Mouse (Mus musculus) midbrain, embryonic 14.5 days (tissue): ENCODE results near the gene Magi2. TPM values are rescaled to one million over a fixed set of nuclear protein-coding genes. Genes with fewer than 3 reads are reported as not detected.
A peak's percentile ranks its signal among the peaks of the same experiment; 100 is the strongest.

Experiments used
- ATAC-seq: fragments of 200-750 bp; cut with Nextera tagmentation; 2 replicates; pipeline ENCODE4 v1.8.0; 2017; ENCODE audit warnings: moderate number of reproducible peaks, moderate library complexity; ENCODE audit not compliant: low FRiP score, low TSS enrichment
- DNase-seq: peaks from one replicate; pipeline ENCODE4 v3.0.0-alpha.2; 2015
- H3K27ac ChIP-seq: fragments of 300-500 bp; sonication (generic); replicated peaks from 2 replicates; pipeline ENCODE4 v1.5.1; 2014; ENCODE audit warnings: mild to moderate bottlenecking, low read depth, low read length, moderate library complexity
- H3K27me3 ChIP-seq: fragments of 300-500 bp; sonication (generic); 2 replicates; pipeline ENCODE4 v1.6.1; 2014; ENCODE audit warnings: low read length, control low read depth, mixed read lengths; ENCODE audit not compliant: control insufficient read depth, insufficient read depth
- H3K36me3 ChIP-seq: fragments of 300-500 bp; sonication (generic); 2 replicates; pipeline ENCODE4 v1.6.1; 2014; ENCODE audit warnings: low read length, control low read depth; ENCODE audit not compliant: control insufficient read depth, insufficient read depth
- H3K4me1 ChIP-seq: fragments of 300-500 bp; sonication (generic); 2 replicates; pipeline ENCODE4 v1.6.1; 2014; ENCODE audit warnings: mild to moderate bottlenecking, antibody characterized with exemption, low read length, control low read depth; ENCODE audit not compliant: control insufficient read depth, insufficient read depth
- H3K4me2 ChIP-seq: fragments of 300-500 bp; sonication (generic); 2 replicates; pipeline ENCODE4 v1.6.1; 2014; ENCODE audit warnings: mild to moderate bottlenecking, low read length, moderate library complexity
- H3K4me3 ChIP-seq: fragments of 300-500 bp; sonication (generic); replicated peaks from 2 replicates; pipeline ENCODE4 v1.5.1; 2014; ENCODE audit warnings: low read depth, low read length
- H3K9ac ChIP-seq: fragments of 300-500 bp; sonication (generic); replicated peaks from 2 replicates; pipeline ENCODE4 v1.6.1; 2014; ENCODE audit warnings: mild to moderate bottlenecking, low read length, moderate library complexity
- H3K9me3 ChIP-seq: fragments of 300-500 bp; sonication (generic); 2 replicates; pipeline ENCODE4 v1.6.1; 2016; ENCODE audit warnings: low read length, control low read depth, mixed read lengths; ENCODE audit not compliant: control insufficient read depth
- WGBS: fragments of 180-500 bp; shearing (Covaris S2); extraction: QIAGEN DNeasy Blood & Tissue Kit; methylation state at CpG from one replicate; pipeline ENCODE4 v1.1.7; 2014; 5-methylcytosine and 5-hydroxymethylcytosine counted together
- polyA plus RNA-seq: library from polyadenylated mRNA; unstranded; fragments of >200 nt; fragmentation: Nextera tagmentation; extraction: Ambion mirVana; gene quantifications from 2 replicates; pipeline ENCODE4 v1.2.1, GENCODE M21; 2014

Gene Magi2
- polyA plus RNA-seq = 22.3 and 26.9 TPM in 2 replicates

- Histone ChIP-seq H3K27me3 (no peaks in the 10 kb centered on the region), H3K4me1 (peaks cover 14% of the 10 kb centered on the region), H3K9ac (peak within 1 kb of the TSS; percentile 72), H3K27ac (peak within 1 kb of the TSS; percentile 81), H3K36me3 (no peaks in the 10 kb centered on the region), H3K4me2 (peak within 1 kb of the TSS; percentile 99), H3K9me3 (no peaks in the 10 kb centered on the region), H3K4me3 (peak within 1 kb of the TSS; percentile 77)
- no peak for DNase-seq
- ATAC-seq = no peak; the same call in 1 of the 2 replicates
- WGBS = under 1% methylated on average over 26 of the region's 26 CpGs
Observed at GRCm38 (mm10) chr5:19226866-19227243, at the start of gene Magi2. Magi2 (plus strand) TSS chr5:19227036.

GRCm38 (mm10) chr5:19178594-19178993 is 48.2 kb upstream of the Magi2 start:
- ATAC-seq = no peak
- no peak overlapping the region for H3K27ac ChIP-seq
- 46% methylated on average over 6 of the region's 6 CpGs for WGBS

GRCm38 (mm10) chr5:19186175-19186574 is 40.7 kb upstream of the Magi2 start:
- Histone ChIP-seq H3K4me3 (no peak overlapping the region), H3K27me3 (no peaks in the 10 kb centered on the region), H3K36me3 (no peaks in the 10 kb centered on the region), H3K27ac (no peak overlapping the region), H3K4me1 (no peaks in the 10 kb centered on the region), H3K9ac (no peak overlapping the region), H3K4me2 (no peak overlapping the region), H3K9me3 (no peaks in the 10 kb centered on the region)
- DNase-seq (no peak), ATAC-seq (no peak)
- WGBS = 96% methylated on average over 2 of the region's 2 CpGs

More at GRCm38 (mm10) chr5:19178594-19178993, 48.2 kb upstream of the Magi2 start:
- no peaks in the 10 kb centered on the region for H3K9me3 ChIP-seq
- H3K9ac ChIP-seq = no peak overlapping the region
- no peaks in the 10 kb centered on the region for H3K4me1 ChIP-seq
- H3K4me3 ChIP-seq = no peak overlapping the region
- no peaks in the 10 kb centered on the region for H3K27me3 ChIP-seq
- H3K36me3 ChIP-seq = no peaks in the 10 kb centered on the region
- no peak overlapping the region for H3K4me2 ChIP-seq
- peak; percentile 40 for DNase-seq

GRCm38 (mm10) chr5:19211665-19212064 is 15.2 kb upstream of the Magi2 start:
- H3K9me3 ChIP-seq = no peaks in the 10 kb centered on the region
- H3K4me3 ChIP-seq = no peak overlapping the region
- DNase-seq = no peak
- 91% methylated on average over 3 of the region's 3 CpGs for WGBS
- H3K4me2 ChIP-seq = no peak overlapping the region
- H3K4me1 ChIP-seq = no peaks in the 10 kb centered on the region
- no peaks in the 10 kb centered on the region for H3K27me3 ChIP-seq
- H3K9ac ChIP-seq = no peak overlapping the region
- no peak overlapping the region for H3K27ac ChIP-seq
- ATAC-seq = no peak
- no peaks in the 10 kb centered on the region for H3K36me3 ChIP-seq

GRCm38 (mm10) chr5:19226144-19226865 is 531 bp upstream of the Magi2 start:
- no peaks in the 10 kb centered on the region for H3K27me3 ChIP-seq
- peak; percentile 95 for ATAC-seq
- peak overlapping the region; percentile 77 for H3K4me3 ChIP-seq
- peaks cover 14% of the 10 kb centered on the region for H3K4me1 ChIP-seq
- H3K9me3 ChIP-seq = no peaks in the 10 kb centered on the region
- H3K36me3 ChIP-seq = no peaks in the 10 kb centered on the region
- under 1% methylated on average over 46 of the region's 51 CpGs for WGBS
- peak overlapping the region; percentile 72 for H3K9ac ChIP-seq
- H3K4me2 ChIP-seq = peak overlapping the region; percentile 99
- peak overlapping the region; percentile 81 for H3K27ac ChIP-seq
- DNase-seq = peak; percentile 93

GRCm38 (mm10) chr5:19227281-19227680 is 445 bp downstream of the Magi2 start:
- Histone ChIP-seq H3K9me3 (no peaks in the 10 kb centered on the region), H3K4me2 (peak overlapping the region; percentile 99), H3K4me3 (peak overlapping the region; percentile 77), H3K27ac (peak overlapping the region; percentile 81), H3K36me3 (no peaks in the 10 kb centered on the region), H3K27me3 (no peaks in the 10 kb centered on the region), H3K9ac (peak overlapping the region; percentile 72), H3K4me1 (peaks cover 14% of the 10 kb centered on the region)
- WGBS = under 1% methylated on average over 21 of the region's 21 CpGs
- DNase-seq = peak; percentile 61
- peak; percentile 12 for ATAC-seq

- ATAC-seq = 0 out of 2 replicates have a peak, but pooled peaks have one; percentile 0
- Histone ChIP-seq H3K4me1 (peaks cover 14% of the 10 kb centered on the region), H3K9ac (peak overlapping the region; percentile 72), H3K27ac (no peak overlapping the region), H3K9me3 (no peaks in the 10 kb centered on the region), H3K4me3 (peak overlapping the region; percentile 77), H3K36me3 (no peaks in the 10 kb centered on the region), H3K27me3 (no peaks in the 10 kb centered on the region), H3K4me2 (peak overlapping the region; percentile 99)
- DNase-seq = peak; percentile 66
- 0% methylated on average over 14 of the region's 14 CpGs for WGBS
Observed at GRCm38 (mm10) chr5:19227791-19228331, 1.0 kb downstream of the Magi2 start.

- H3K27me3 ChIP-seq = no peaks in the 10 kb centered on the region
- DNase-seq = no peak
- no peak for ATAC-seq
Observed at GRCm38 (mm10) chr5:19241797-19242196, 15.0 kb downstream of the Magi2 start.

GRCm38 (mm10) chr5:19246426-19246825 is 19.6 kb downstream of the Magi2 start:
- Histone ChIP-seq H3K27me3 (no peaks in the 10 kb centered on the region), H3K4me1 (no peaks in the 10 kb centered on the region), H3K9ac (no peak overlapping the region), H3K4me3 (no peak overlapping the region), H3K36me3 (no peaks in the 10 kb centered on the region), H3K9me3 (no peaks in the 10 kb centered on the region), H3K27ac (no peak overlapping the region), H3K4me2 (no peak overlapping the region)
- 73% methylated on average over 2 of the region's 2 CpGs for WGBS
- DNase-seq (no peak), ATAC-seq (no peak)

More at GRCm38 (mm10) chr5:19241797-19242196, 15.0 kb downstream of the Magi2 start:
- H3K4me2 ChIP-seq = no peak overlapping the region
- H3K36me3 ChIP-seq = no peaks in the 10 kb centered on the region
- H3K9ac ChIP-seq = no peak overlapping the region
- no peaks in the 10 kb centered on the region for H3K9me3 ChIP-seq
- no peak overlapping the region for H3K4me3 ChIP-seq
- H3K4me1 ChIP-seq = no peaks in the 10 kb centered on the region
- no peak overlapping the region for H3K27ac ChIP-seq
